Mouse (Mus musculus) erythroblast, embryonic 14.5 days (primary cell): ENCODE measurements around the gene Thap2. TPM values are rescaled to one million over a fixed set of nuclear protein-coding genes. Genes with fewer than 3 reads are reported as not detected.

ENCODE experiments used
- H3K27me3 ChIP-seq: 2 replicates; pipeline ENCODE4 v1.6.1; 2012; ENCODE audit warnings: inconsistent platforms; ENCODE audit not compliant: control insufficient read depth
- H3K36me3 ChIP-seq: 2 replicates; pipeline ENCODE4 v1.6.1; 2012; ENCODE audit warnings: mild to moderate bottlenecking, inconsistent platforms; ENCODE audit not compliant: control insufficient read depth
- H3K4me1 ChIP-seq: 2 replicates; pipeline ENCODE4 v1.6.1; 2012; ENCODE audit warnings: inconsistent platforms; ENCODE audit not compliant: control insufficient read depth
- H3K4me3 ChIP-seq: replicated peaks from 2 replicates; pipeline ENCODE3; 2012; ENCODE audit warnings: moderate library complexity, mild to moderate bottlenecking, inconsistent platforms
- H3K9me3 ChIP-seq: 2 replicates; pipeline ENCODE4 v1.6.1; 2012; ENCODE audit warnings: low read length, inconsistent platforms, mixed read lengths; ENCODE audit not compliant: control insufficient read depth
- GATA1 ChIP-seq: IDR thresholded peaks from 2 replicates; pipeline ENCODE4 v1.6.1; 2012; ENCODE audit warnings: low read length, inconsistent platforms, mixed read lengths
- TAL1 ChIP-seq: IDR thresholded peaks from 3 replicates; pipeline ENCODE4 v1.6.1; 2012; ENCODE audit warnings: low read length, inconsistent platforms, mixed read lengths
- polyA plus RNA-seq: library from polyadenylated mRNA; stranded (reverse); fragments of >175 nt; gene quantifications from 2 replicates; pipeline ENCODE4 v1.2.3, GENCODE M21; 2012

Gene Thap2
- polyA plus RNA-seq, 1 experiment = 1.1 TPM

DNA sequence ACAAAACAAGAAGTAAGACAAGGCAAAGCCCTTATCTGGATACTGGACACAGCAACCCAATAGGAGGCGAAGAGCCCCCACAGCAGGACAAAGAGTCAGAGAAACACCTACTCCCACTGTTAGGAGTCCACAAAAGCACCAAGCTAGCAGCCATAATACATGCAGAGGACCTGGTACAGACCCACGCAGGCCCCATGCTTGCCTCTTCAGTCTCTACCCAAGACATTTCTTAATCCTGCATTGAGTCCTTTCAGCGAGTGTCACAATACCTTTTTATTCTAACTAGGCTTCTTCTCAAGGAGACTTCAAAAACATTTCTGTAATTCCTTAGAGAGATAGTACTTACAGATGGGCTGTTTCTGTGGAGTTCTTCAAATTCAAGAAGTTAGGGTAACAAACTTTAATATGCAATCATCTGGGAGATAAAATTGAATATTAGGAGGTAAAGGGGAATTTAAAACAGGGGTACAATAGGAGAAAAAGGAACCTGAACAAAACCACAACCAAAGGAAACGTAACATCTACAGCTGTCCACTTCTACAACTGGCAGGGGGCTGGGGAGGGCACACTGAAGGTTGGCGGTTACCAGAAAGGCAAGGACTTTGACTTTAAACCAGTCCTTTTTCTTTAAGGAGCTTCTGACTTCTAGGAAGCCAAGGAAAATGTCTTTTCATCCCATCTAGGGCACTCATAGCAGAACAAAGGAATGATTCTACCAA is 62.8 kb downstream of the Thap2 start:
- Histone ChIP-seq H3K4me3 (no peak overlapping the region), H3K27me3 (peaks cover 5% of the 10 kb centered on the region; the same call in 1 of the 2 replicates), H3K36me3 (no peaks in the 10 kb centered on the region), H3K9me3 (no peaks in the 10 kb centered on the region), H3K4me1 (peaks cover 4% of the 10 kb centered on the region)
- TF ChIP-seq GATA1 = no peak
- no peak for TF ChIP-seq TAL1

Other genes with a start within 250 kb of the Thap2 start
- not detected in 2 replicates for gene Tph2, start 199.4 kb downstream of the Thap2 start, polyA plus RNA-seq
- 0.24 and 0.50 TPM in 2 replicates for gene Tbc1d15, start 133.0 kb downstream of the Thap2 start, polyA plus RNA-seq
- gene Rab21, start 68.8 kb downstream of the Thap2 start, polyA plus RNA-seq = 2.6 TPM in 2 replicates
- gene Tmem19, start 21.9 kb downstream of the Thap2 start, polyA plus RNA-seq = 0.15 and 0.22 TPM in 2 replicates
- gene Zfc3h1, start 516 bp upstream of the Thap2 start, polyA plus RNA-seq = 0.19 and 0.37 TPM in 2 replicates
- gene A930009A15Rik, start 185.5 kb upstream of the Thap2 start, polyA plus RNA-seq = not detected in 2 replicates
- not detected in 2 replicates for gene Lgr5, start 203.3 kb upstream of the Thap2 start, polyA plus RNA-seq